Mouse (Mus musculus) neutrophil, adult 83 days (primary cell): Measurements from ENCODE around the gene Zfp369. TPM values are rescaled to one million over a fixed set of nuclear protein-coding genes. Genes with fewer than 3 reads are reported as not detected.

Source experiments
- total RNA-seq, 2 experiments: library from RNA; stranded (reverse); gene quantifications; one replicate each; pipeline ENCODE4 v1.2.4; 2023

Zfp369 gene
- total RNA-seq = 10 to 100 TPM; 14.0 to 16.0 TPM

GRCm38 (mm10) chr13:65278383-65279341 is at the start of gene Zfp369:
TSS of gene Zfp369 (plus strand) at chr13:65278814.

DNA sequence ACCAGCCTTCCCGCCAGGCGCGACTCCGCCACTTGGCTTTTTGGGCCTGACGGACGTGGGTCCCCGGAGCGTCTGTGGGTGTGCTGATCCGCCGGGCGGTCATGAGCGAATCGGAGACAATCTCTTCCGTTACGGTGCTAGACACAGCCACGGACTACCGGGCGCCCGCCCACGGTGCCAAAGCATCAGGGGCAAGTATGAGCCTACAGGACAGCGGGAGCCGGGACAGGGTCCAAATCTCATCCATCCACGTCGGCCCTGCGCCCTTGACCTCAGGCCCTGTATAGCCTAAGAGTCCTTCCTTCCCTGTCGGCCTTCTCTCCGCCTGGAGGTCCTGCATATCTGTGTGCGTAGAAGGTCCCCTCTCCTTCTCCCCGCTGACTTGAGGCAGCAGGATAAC is 19.4 kb upstream of the Zfp369 start, which contains the start of gene Gm10775:
Gene Gm10775 (plus strand): TSS at position 301 of the 400 bp plus-strand sequence.

Other genes with a start within 250 kb of the Zfp369 start
- gene Spata31d1c, start 245.8 kb upstream of the Zfp369 start, total RNA-seq = not detected
- gene Prss47, start 226.1 kb upstream of the Zfp369 start, total RNA-seq = under 1 TPM in 1 of 2 experiments, not detected in 1; 0.44 TPM
- 100 to 1,000 TPM; 173 to 177 TPM for gene Mfsd14b, start 165.8 kb upstream of the Zfp369 start, total RNA-seq
- not detected for gene Olfr465-ps1, start 140.7 kb upstream of the Zfp369 start, total RNA-seq
- not detected for gene Olfr466, start 128.6 kb upstream of the Zfp369 start, total RNA-seq
- not detected for gene Nlrp4f, start 72.8 kb upstream of the Zfp369 start, total RNA-seq
- gene Gm10775, start 19.3 kb upstream of the Zfp369 start, total RNA-seq = not detected
- gene Gm10139, start 233.9 kb downstream of the Zfp369 start, total RNA-seq = not detected